Mouse (Mus musculus) hindbrain, embryonic 11.5 days (tissue): ENCODE measurements at regions not wholly inside any gene's neighbourhood (a gene's known extent, or its start where the extent isn't known, plus 50 kb on each side); places are given as distances from the start of the nearest gene placed in this dataset.

Source experiments
- ATAC-seq: fragments of 200-750 bp; cut with Nextera tagmentation; 2 replicates; pipeline ENCODE4 v1.8.0; 2017; ENCODE audit warnings: mild to moderate bottlenecking, moderate TSS enrichment, moderate library complexity; ENCODE audit not compliant: low FRiP score
- DNase-seq: peaks from one replicate; pipeline ENCODE4 v3.0.0-alpha.2; 2015; ENCODE audit warnings: low spot score
- H3K27ac ChIP-seq: fragments of 300-500 bp; sonication (generic); 2 replicates; pipeline ENCODE4 v1.5.1; 2014; ENCODE audit warnings: mild to moderate bottlenecking, low read depth, low read length
- H3K27me3 ChIP-seq: fragments of 300-500 bp; sonication (generic); 2 replicates; pipeline ENCODE4 v1.6.1; 2014; ENCODE audit warnings: mild to moderate bottlenecking, low read length, moderate library complexity, mixed read lengths; ENCODE audit not compliant: control insufficient read depth, insufficient read depth
- H3K36me3 ChIP-seq: fragments of 300-500 bp; sonication (generic); 2 replicates; pipeline ENCODE4 v1.6.1; 2014; ENCODE audit warnings: mild to moderate bottlenecking, low read length, moderate library complexity, mixed read lengths; ENCODE audit not compliant: control insufficient read depth, insufficient read depth
- H3K4me1 ChIP-seq: fragments of 300-500 bp; sonication (generic); replicated peaks from 2 replicates; pipeline ENCODE4 v1.6.1; 2014; ENCODE audit warnings: low read length, mixed read lengths; ENCODE audit not compliant: control insufficient read depth, insufficient read depth
- H3K4me2 ChIP-seq: fragments of 300-500 bp; sonication (generic); replicated peaks from 2 replicates; pipeline ENCODE4 v1.6.1; 2014; ENCODE audit warnings: mild to moderate bottlenecking, low read depth, low read length
- H3K4me3 ChIP-seq: fragments of 300-500 bp; sonication (generic); 2 replicates; pipeline ENCODE4 v1.5.1; 2014; ENCODE audit warnings: low read depth, low read length
- H3K9ac ChIP-seq: fragments of 300-500 bp; sonication (generic); 2 replicates; pipeline ENCODE4 v1.6.1; 2014; ENCODE audit warnings: low read depth, low read length
- H3K9me3 ChIP-seq: fragments of 300-500 bp; sonication (generic); 2 replicates; pipeline ENCODE4 v1.6.1; 2016; ENCODE audit warnings: low read length; ENCODE audit not compliant: control insufficient read depth
- WGBS: fragments of 180-500 bp; shearing (Covaris S2); extraction: QIAGEN DNeasy Blood & Tissue Kit; methylation state at CpG from one replicate; pipeline ENCODE4 v1.1.7; 2014; 5-methylcytosine and 5-hydroxymethylcytosine counted together

GRCm38 (mm10) chr11:18163156-18164024 lies 209.7 kb upstream of the Etaa1 start:
- Histone ChIP-seq H3K4me2 (no peak overlapping the region), H3K27me3 (no peaks in the 10 kb centered on the region), H3K4me1 (no peaks in the 10 kb centered on the region), H3K36me3 (no peaks in the 10 kb centered on the region), H3K27ac (no peak overlapping the region), H3K9me3 (no peaks in the 10 kb centered on the region), H3K9ac (no peak overlapping the region), H3K4me3 (no peak overlapping the region)
- no peak for ATAC-seq
- DNase-seq = no peak
- WGBS = 90% methylated on average over 5 of the region's 5 CpGs

- Histone ChIP-seq H3K27ac (no peak overlapping the region), H3K4me2 (no peak overlapping the region), H3K27me3 (no peaks in the 10 kb centered on the region), H3K9me3 (no peaks in the 10 kb centered on the region), H3K9ac (no peak overlapping the region), H3K4me3 (no peak overlapping the region), H3K4me1 (no peaks in the 10 kb centered on the region), H3K36me3 (no peaks in the 10 kb centered on the region)
- WGBS = 69% methylated on average over 4 of the region's 4 CpGs
- no peak for ATAC-seq
- DNase-seq = peak; percentile 25
Observed at GRCm38 (mm10) chr11:18156506-18156905, 202.8 kb upstream of the Etaa1 start.

GRCm38 (mm10) chr11:18151788-18152563 lies 198.3 kb upstream of the Etaa1 start:
- no peak overlapping the region for H3K4me2 ChIP-seq
- H3K4me1 ChIP-seq = no peaks in the 10 kb centered on the region
- H3K9me3 ChIP-seq = no peaks in the 10 kb centered on the region
- H3K27me3 ChIP-seq = no peaks in the 10 kb centered on the region
- 23% methylated on average over 6 of the region's 6 CpGs for WGBS
- H3K36me3 ChIP-seq = no peaks in the 10 kb centered on the region
- DNase-seq = peak; percentile 79
- H3K4me3 ChIP-seq = no peak overlapping the region
- no peak overlapping the region for H3K9ac ChIP-seq
- H3K27ac ChIP-seq = peak overlapping the region; percentile 59; the same call in 1 of the 2 replicates
- peak; percentile 85 for ATAC-seq

GRCm38 (mm10) chr11:18151369-18151768 lies 197.7 kb upstream of the Etaa1 start:
- WGBS = 67% methylated on average over 4 of the region's 4 CpGs
- H3K4me3 ChIP-seq = no peak overlapping the region
- ATAC-seq (no peak), DNase-seq (no peak)
- no peak overlapping the region for H3K27ac ChIP-seq
- H3K36me3 ChIP-seq = no peaks in the 10 kb centered on the region
- no peaks in the 10 kb centered on the region for H3K9me3 ChIP-seq
- no peak overlapping the region for H3K4me2 ChIP-seq
- no peaks in the 10 kb centered on the region for H3K4me1 ChIP-seq
- H3K9ac ChIP-seq = no peak overlapping the region
- H3K27me3 ChIP-seq = no peaks in the 10 kb centered on the region

- Histone ChIP-seq H3K9ac (no peak overlapping the region), H3K4me3 (no peak overlapping the region), H3K4me2 (no peak overlapping the region), H3K27me3 (no peaks in the 10 kb centered on the region), H3K36me3 (no peaks in the 10 kb centered on the region), H3K27ac (no peak overlapping the region), H3K9me3 (no peaks in the 10 kb centered on the region), H3K4me1 (no peaks in the 10 kb centered on the region)
- DNase-seq = no peak
- ATAC-seq = no peak
- WGBS = 78% methylated on average over 5 of the region's 5 CpGs
Observed at GRCm38 (mm10) chr11:18127488-18127887, 173.8 kb upstream of the Etaa1 start.

GRCm38 (mm10) chr11:18123031-18123430 lies 169.4 kb upstream of the Etaa1 start:
- no peaks in the 10 kb centered on the region for H3K27me3 ChIP-seq
- 88% methylated on average over 6 of the region's 6 CpGs for WGBS
- ATAC-seq = no peak
- no peak for DNase-seq
- no peak overlapping the region for H3K4me3 ChIP-seq
- no peak overlapping the region for H3K9ac ChIP-seq
- H3K9me3 ChIP-seq = no peaks in the 10 kb centered on the region
- H3K4me1 ChIP-seq = no peaks in the 10 kb centered on the region
- no peak overlapping the region for H3K27ac ChIP-seq
- no peaks in the 10 kb centered on the region for H3K36me3 ChIP-seq
- H3K4me2 ChIP-seq = no peak overlapping the region

- no peak overlapping the region for H3K4me2 ChIP-seq
- DNase-seq = no peak
- H3K9me3 ChIP-seq = no peaks in the 10 kb centered on the region
- no peak for ATAC-seq
- no peaks in the 10 kb centered on the region for H3K36me3 ChIP-seq
- no peak overlapping the region for H3K9ac ChIP-seq
- H3K27ac ChIP-seq = no peak overlapping the region
- no peaks in the 10 kb centered on the region for H3K4me1 ChIP-seq
- no peaks in the 10 kb centered on the region for H3K27me3 ChIP-seq
- no peak overlapping the region for H3K4me3 ChIP-seq
- 75% methylated on average over 2 of the region's 2 CpGs for WGBS
Observed at GRCm38 (mm10) chr11:18122616-18123015, 168.9 kb upstream of the Etaa1 start.

- no peak overlapping the region for H3K4me2 ChIP-seq
- no peak overlapping the region for H3K9ac ChIP-seq
- no peaks in the 10 kb centered on the region for H3K27me3 ChIP-seq
- ATAC-seq (no peak), DNase-seq (no peak)
- no peaks in the 10 kb centered on the region for H3K9me3 ChIP-seq
- H3K36me3 ChIP-seq = no peaks in the 10 kb centered on the region
- H3K27ac ChIP-seq = no peak overlapping the region
- no peak overlapping the region for H3K4me3 ChIP-seq
- 85% methylated on average over 9 of the region's 9 CpGs for WGBS
- no peaks in the 10 kb centered on the region for H3K4me1 ChIP-seq
Observed at GRCm38 (mm10) chr11:18115693-18116450, 162.2 kb upstream of the Etaa1 start.
